Mouse (Mus musculus): ENCODE results near the gene Trub1. TPM values are rescaled to one million over a fixed set of nuclear protein-coding genes. Genes with fewer than 3 reads are reported as not detected.

Gene Trub1
- polyA plus RNA-seq, 1 experiment = 2.2 TPM

DNA sequence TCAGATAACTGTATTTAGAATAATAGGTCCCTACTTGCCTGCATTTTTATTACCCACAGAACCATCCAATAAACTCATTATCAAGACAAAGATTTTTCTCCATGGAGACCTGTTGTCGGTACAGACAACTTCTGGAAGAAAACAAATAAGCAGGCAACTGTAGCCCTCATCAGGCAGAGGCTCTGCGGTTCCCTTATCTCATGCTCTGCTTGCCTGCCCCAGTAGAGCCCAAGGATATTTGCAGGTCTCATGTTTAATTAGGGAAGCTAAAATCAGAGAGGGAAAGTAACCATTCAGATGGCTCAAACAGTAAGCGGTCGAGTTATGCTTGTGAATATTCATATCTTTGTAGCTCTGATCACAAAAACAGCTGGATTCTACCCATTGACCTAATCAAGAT is 77.5 kb downstream of the Trub1 start:
- H3K27me3 ChIP-seq (replicated peaks) = peaks cover 17% of the 10 kb centered on the region
- H3K4me1 ChIP-seq = no peaks in the 10 kb centered on the region
- peaks cover 11% of the 10 kb centered on the region for H3K9me3 ChIP-seq
- TF ChIP-seq FLI1 (IDR thresholded peaks at IDR 0.05; ENCODE audit: low read length) (no peak), GATA1 (IDR thresholded peaks at IDR 0.05; ENCODE audit: borderline replicate concordance, low read length) (no peak)
- H3K36me3 ChIP-seq (replicated peaks; ENCODE audit: low read length) = no peaks in the 10 kb centered on the region
- H3K4me3 ChIP-seq (replicated peaks) = no peak overlapping the region

DNA sequence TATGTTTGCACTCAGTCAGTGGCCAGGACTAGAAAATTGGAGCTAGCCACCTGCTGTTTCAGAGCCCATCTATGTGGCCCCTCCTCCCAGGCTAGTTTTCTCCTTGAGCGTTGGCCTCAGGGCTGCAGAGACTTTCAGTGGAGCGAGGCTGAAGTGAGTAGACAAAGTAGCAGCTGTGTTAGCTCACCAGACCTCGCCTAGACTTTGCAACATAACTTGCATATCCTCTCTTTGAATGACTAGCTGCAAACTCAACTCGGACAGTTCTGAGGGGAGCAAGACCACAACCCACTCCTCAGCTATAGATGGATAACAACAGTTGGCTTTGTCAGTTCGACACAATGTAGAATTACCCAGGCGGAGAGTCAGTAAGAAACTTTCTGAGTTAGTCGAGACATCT is 81.5 kb downstream of the Trub1 start:
- H3K9me3 ChIP-seq = peaks cover 13% of the 10 kb centered on the region
- H3K4me3 ChIP-seq (replicated peaks) = no peak overlapping the region
- H3K27me3 ChIP-seq (replicated peaks) = peaks cover 9% of the 10 kb centered on the region
- no peaks in the 10 kb centered on the region for H3K4me1 ChIP-seq
- no peaks in the 10 kb centered on the region for H3K36me3 ChIP-seq (replicated peaks; ENCODE audit: low read length)
- no peak for TF ChIP-seq FLI1 (IDR thresholded peaks at IDR 0.05; ENCODE audit: low read length)
- no peak for TF ChIP-seq GATA1 (IDR thresholded peaks at IDR 0.05; ENCODE audit: borderline replicate concordance, low read length)

DNA sequence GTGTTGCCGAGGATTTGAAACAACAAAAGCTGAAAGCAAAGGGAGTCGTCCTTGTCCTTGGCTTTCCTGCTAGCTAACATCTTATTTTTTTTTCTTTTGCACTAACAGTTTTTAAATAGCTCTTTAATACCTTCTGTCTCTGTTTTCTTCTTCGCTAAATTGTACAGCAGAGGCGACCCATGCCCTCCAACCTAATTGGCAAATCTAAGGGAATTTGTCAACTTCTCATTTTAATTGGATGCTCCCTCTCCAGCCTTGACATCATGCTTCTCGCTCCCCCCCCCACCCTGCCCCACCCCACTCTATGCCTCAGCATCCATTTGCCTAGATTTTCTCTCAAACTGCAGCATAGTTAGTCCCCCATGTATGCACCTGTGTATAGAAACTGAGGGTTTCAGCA is 83.8 kb downstream of the Trub1 start:
- no peak for TF ChIP-seq GATA1 (IDR thresholded peaks at IDR 0.05; ENCODE audit: borderline replicate concordance, low read length)
- TF ChIP-seq FLI1 (IDR thresholded peaks at IDR 0.05; ENCODE audit: low read length) = no peak
- Histone ChIP-seq H3K9me3 (peaks cover 13% of the 10 kb centered on the region), H3K4me1 (no peaks in the 10 kb centered on the region), H3K36me3 (replicated peaks; ENCODE audit: low read length) (no peaks in the 10 kb centered on the region), H3K4me3 (replicated peaks) (no peak overlapping the region), H3K27me3 (replicated peaks) (peaks cover 9% of the 10 kb centered on the region)

DNA sequence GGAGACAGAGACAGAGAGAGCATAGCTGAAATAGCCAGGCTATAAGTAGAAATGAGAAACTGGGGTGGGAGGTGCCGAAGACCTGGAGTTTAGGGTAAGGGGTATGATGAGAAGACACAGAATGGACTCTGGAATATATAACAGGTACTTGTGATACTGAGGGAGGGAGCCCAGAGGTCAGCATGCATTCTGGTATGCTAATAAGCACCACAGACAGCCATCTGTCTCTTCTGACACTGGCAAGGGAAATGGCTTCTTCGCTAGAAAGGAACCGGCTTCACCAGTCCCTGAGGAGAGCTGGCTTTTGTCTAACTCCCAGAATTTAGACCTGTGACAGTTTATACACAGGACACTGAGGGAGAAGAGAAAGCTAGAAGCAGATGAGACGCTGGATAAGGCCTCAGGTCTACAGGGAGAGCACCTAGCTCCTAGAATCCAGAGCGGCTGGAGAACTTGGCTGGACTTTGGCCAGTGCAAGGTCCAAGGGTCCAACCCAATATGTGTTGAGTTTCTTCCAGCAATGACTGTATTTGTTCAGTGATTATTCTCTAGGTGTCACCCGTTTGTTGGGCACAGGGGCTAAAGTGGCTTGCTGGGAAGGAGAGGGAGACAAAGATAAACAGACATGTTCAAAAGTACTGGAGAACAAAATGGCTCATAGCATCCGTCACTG is 84.9 kb downstream of the Trub1 start:
- H3K4me1 ChIP-seq = no peaks in the 10 kb centered on the region
- H3K27me3 ChIP-seq (replicated peaks) = peaks cover 7% of the 10 kb centered on the region
- H3K4me3 ChIP-seq (replicated peaks) = no peak overlapping the region
- H3K9me3 ChIP-seq = peaks cover 13% of the 10 kb centered on the region
- no peaks in the 10 kb centered on the region for H3K36me3 ChIP-seq (replicated peaks; ENCODE audit: low read length)
- TF ChIP-seq FLI1 (IDR thresholded peaks at IDR 0.05; ENCODE audit: low read length) (no peak), GATA1 (IDR thresholded peaks at IDR 0.05; ENCODE audit: borderline replicate concordance, low read length) (no peak)

DNA sequence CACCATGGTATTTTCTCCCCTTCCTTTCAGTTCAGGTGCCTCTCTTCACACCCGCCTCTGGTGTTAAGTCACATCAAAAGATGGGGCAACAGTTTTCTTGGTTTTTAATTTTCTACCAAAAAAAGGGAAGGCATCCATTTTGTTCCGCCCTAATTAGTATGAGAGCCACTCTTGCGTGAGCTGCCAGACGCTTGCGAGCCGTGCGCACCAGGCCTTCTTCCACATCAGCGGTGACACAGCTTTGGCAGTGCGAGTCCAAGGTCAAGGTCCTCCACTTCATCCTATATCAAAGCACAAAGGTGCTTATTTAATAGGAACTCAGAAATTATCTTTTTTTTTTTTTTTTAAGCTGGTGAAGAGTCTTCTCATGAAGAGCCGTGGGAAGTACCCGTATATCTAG is 87.4 kb downstream of the Trub1 start:
- no peak overlapping the region for H3K4me3 ChIP-seq (replicated peaks)
- peaks cover 3% of the 10 kb centered on the region for H3K9me3 ChIP-seq
- TF ChIP-seq FLI1 (IDR thresholded peaks at IDR 0.05; ENCODE audit: low read length) (no peak), GATA1 (IDR thresholded peaks at IDR 0.05; ENCODE audit: borderline replicate concordance, low read length) (no peak)
- no peaks in the 10 kb centered on the region for H3K36me3 ChIP-seq (replicated peaks; ENCODE audit: low read length)
- H3K4me1 ChIP-seq = no peaks in the 10 kb centered on the region
- peaks cover 5% of the 10 kb centered on the region for H3K27me3 ChIP-seq (replicated peaks)

Other genes starting within 250 kb of the Trub1 start
- 0.17 TPM in 1 of 2 replicates, not detected in the other for gene Ablim1, start 138.0 kb upstream of the Trub1 start, polyA plus RNA-seq (2012; ENCODE audit: insufficient read depth, low replicate concordance)
- gene Fam160b1, start 92.2 kb upstream of the Trub1 start, polyA plus RNA-seq (2012; ENCODE audit: insufficient read depth, low replicate concordance) = 2.9 TPM in 2 replicates
- 0.25 TPM in 1 of 2 replicates, not detected in the other for gene Atrnl1, start 158.1 kb downstream of the Trub1 start, polyA plus RNA-seq (2012; ENCODE audit: insufficient read depth, low replicate concordance)

Measured in megakaryocyte, embryonic 14.5 days (primary cell).